Mouse (Mus musculus) embryonic fibroblast, embryonic 13.5 days (primary cell): ENCODE measurements around the gene Bcam. TPM values are rescaled to one million over a fixed set of nuclear protein-coding genes. Genes with fewer than 3 reads are reported as not detected.
"Not testable (repeated sequence)": the region's sequence is repeated elsewhere in the genome, so short reads cannot be mapped to it uniquely, and the experiment has no call there.

Experiments
- H3K27ac ChIP-seq: 2 replicates; pipeline ENCODE4 v1.5.1; 2012; ENCODE audit warnings: low read length, control low read depth, inconsistent platforms; ENCODE audit not compliant: insufficient read depth
- H3K4me1 ChIP-seq: 2 replicates; pipeline ENCODE4 v1.6.1; 2011; ENCODE audit warnings: low read length; ENCODE audit not compliant: control insufficient read depth, insufficient read depth
- H3K4me3 ChIP-seq: 2 replicates; pipeline ENCODE4 v1.5.1; 2011; ENCODE audit warnings: mild to moderate bottlenecking, control low read depth, low read length; ENCODE audit not compliant: insufficient read depth
- CTCF ChIP-seq: IDR thresholded peaks from 2 replicates; pipeline ENCODE4 v1.5.1; 2011; ENCODE audit warnings: mild to moderate bottlenecking, control low read depth, low read length, moderate library complexity, borderline replicate concordance; ENCODE audit not compliant: insufficient read depth
- POLR2A ChIP-seq: IDR thresholded peaks from 2 replicates; pipeline ENCODE4 v1.6.1; 2011; ENCODE audit warnings: low read depth, mild to moderate bottlenecking, control low read depth, low read length, moderate library complexity
- polyA plus RNA-seq: library from polyadenylated mRNA; stranded (reverse); fragments of >200 nt; gene quantifications from 2 replicates; pipeline ENCODE4 v1.2.4, GENCODE M21; 2011; ENCODE audit warnings: low read depth; ENCODE audit not compliant: missing spikeins, insufficient read length

The Bcam gene
- polyA plus RNA-seq, 1 experiment = 2.5 TPM

GRCm38 (mm10) chr7:19806356-19806969 lies 35.6 kb upstream of the Bcam start:
- Histone ChIP-seq H3K27ac (no peak overlapping the region), H3K4me3 (no peak overlapping the region), H3K4me1 (peaks cover 3% of the 10 kb centered on the region; the same call in 1 of the 2 replicates)
- TF ChIP-seq POLR2A = no peak
- TF ChIP-seq CTCF = no peak

- Histone ChIP-seq H3K27ac (no peak overlapping the region), H3K4me1 (peaks cover 3% of the 10 kb centered on the region; the same call in 1 of the 2 replicates), H3K4me3 (no peak overlapping the region)
- peak; percentile 86 for TF ChIP-seq CTCF
- no peak for TF ChIP-seq POLR2A
These were observed 32.2 kb upstream of the Bcam start for GRCm38 (mm10) chr7:19802995-19803394.

- Histone ChIP-seq H3K4me3 (no peak overlapping the region), H3K4me1 (peaks cover 3% of the 10 kb centered on the region; the same call in 1 of the 2 replicates), H3K27ac (no peak overlapping the region)
- TF ChIP-seq POLR2A = no peak
- TF ChIP-seq CTCF = peak; percentile 69; the same call in 1 of the 2 replicates
These were observed 29.9 kb upstream of the Bcam start for GRCm38 (mm10) chr7:19800764-19801163.

GRCm38 (mm10) chr7:19796697-19797588 lies 26.1 kb upstream of the Bcam start, which contains the start of gene Cblc:
Cblc (minus strand) TSS chr7:19796809.
- no peak within 1 kb of the TSS for H3K27ac ChIP-seq
- no peak within 1 kb of the TSS for H3K4me3 ChIP-seq

GRCm38 (mm10) chr7:19796254-19796653 lies 25.4 kb upstream of the Bcam start:
- no peak overlapping the region for H3K4me3 ChIP-seq
- no peak overlapping the region for H3K27ac ChIP-seq

More at GRCm38 (mm10) chr7:19796697-19797588, 26.1 kb upstream of the Bcam start, which contains the start of gene Cblc:
- TF ChIP-seq CTCF (peak; percentile 79), POLR2A (no peak)
- H3K4me1 ChIP-seq = no peaks in the 10 kb centered on the region; the same call in 1 of the 2 replicates

GRCm38 (mm10) chr7:19795236-19795635 lies 24.4 kb upstream of the Bcam start:
- Histone ChIP-seq H3K4me3 (no peak overlapping the region), H3K27ac (no peak overlapping the region), H3K4me1 (no peaks in the 10 kb centered on the region)
- TF ChIP-seq CTCF (no peak), POLR2A (no peak)

More at GRCm38 (mm10) chr7:19796254-19796653, 25.4 kb upstream of the Bcam start:
- TF ChIP-seq POLR2A = no peak
- TF ChIP-seq CTCF = no peak
- no peaks in the 10 kb centered on the region for H3K4me1 ChIP-seq

- Histone ChIP-seq H3K4me1 (no peaks in the 10 kb centered on the region), H3K4me3 (no peak overlapping the region)
- TF ChIP-seq CTCF (no peak), POLR2A (no peak)
These were observed 22.1 kb upstream of the Bcam start for GRCm38 (mm10) chr7:19792701-19793630.

GRCm38 (mm10) chr7:19791504-19791903 lies 20.7 kb upstream of the Bcam start:
- H3K27ac ChIP-seq, H3K4me1 ChIP-seq, H3K4me3 ChIP-seq: not testable (repeated sequence)

More at GRCm38 (mm10) chr7:19792701-19793630, 22.1 kb upstream of the Bcam start:
- H3K27ac ChIP-seq = no peak overlapping the region

- no peak overlapping the region for H3K27ac ChIP-seq
- peak overlapping the region; percentile 29; the same call in 1 of the 2 replicates for H3K4me3 ChIP-seq
- no peaks in the 10 kb centered on the region for H3K4me1 ChIP-seq
- TF ChIP-seq CTCF (peak; percentile 93), POLR2A (no peak)
These were observed 19.1 kb upstream of the Bcam start for GRCm38 (mm10) chr7:19789904-19790347.
